Mouse (Mus musculus) liver, postnatal 0 days (tissue): Measurements from ENCODE around the gene Rai2.

Source experiments
- CTCF ChIP-seq: sonication (generic); IDR thresholded peaks from 2 replicates; pipeline ENCODE4 v1.5.1; 2016; ENCODE audit warnings: antibody characterized with exemption, low read depth
- EP300 ChIP-seq: IDR thresholded peaks from 2 replicates; pipeline ENCODE4 v1.6.1; 2016; ENCODE audit warnings: antibody characterized with exemption, low read depth, mild to moderate bottlenecking

- TF ChIP-seq CTCF (no peak), EP300 (no peak)
Observed at GRCm38 (mm10) chrX:161717764-161718382, 1.0 kb downstream of the Rai2 start.
